Mouse (Mus musculus) splenic B cell, adult 2 months (primary cell): Measurements from ENCODE around the gene Ddx31.

ENCODE experiments used
- DNase-seq: peaks from one replicate; pipeline ENCODE4 v3.0.0-alpha.2; 2011; ENCODE audit warnings: low read depth, low spot score
- H3K27me3 ChIP-seq: 2 replicates; pipeline ENCODE4 v1.6.1; 2012; ENCODE audit warnings: mild to moderate bottlenecking, low read length, moderate library complexity, mixed read lengths; ENCODE audit not compliant: control insufficient read depth, poor library complexity, insufficient read depth, severe bottlenecking
- H3K36me3 ChIP-seq: 2 replicates; pipeline ENCODE4 v1.6.1; 2012; ENCODE audit warnings: mild to moderate bottlenecking, low read length, moderate library complexity, mixed read lengths; ENCODE audit not compliant: control insufficient read depth, poor library complexity, insufficient read depth, severe bottlenecking

Ddx31 gene

GRCm38 (mm10) chr2:28946312-28946711, 106.1 kb downstream of the Ddx31 start:
- no peaks in the 10 kb centered on the region for H3K27me3 ChIP-seq
- no peaks in the 10 kb centered on the region for H3K36me3 ChIP-seq
- no peak for DNase-seq

GRCm38 (mm10) chr2:28952981-28953380, 112.8 kb downstream of the Ddx31 start:
- no peaks in the 10 kb centered on the region for H3K36me3 ChIP-seq
- DNase-seq, result no peak
- no peaks in the 10 kb centered on the region for H3K27me3 ChIP-seq

- DNase-seq, result no peak
- H3K36me3 ChIP-seq, result no peaks in the 10 kb centered on the region
- H3K27me3 ChIP-seq, result no peaks in the 10 kb centered on the region
Measured at GRCm38 (mm10) chr2:28954595-28954994, 114.4 kb downstream of the Ddx31 start.
